Mouse (Mus musculus) midbrain, embryonic 15.5 days (tissue): Measurements from ENCODE around the gene Nfat5. TPM values are rescaled to one million over a fixed set of nuclear protein-coding genes. Genes with fewer than 3 reads are reported as not detected.

ENCODE experiments used
- ATAC-seq: fragments of 200-750 bp; cut with Nextera tagmentation; replicated peaks from 2 replicates; pipeline ENCODE4 v1.8.0; 2017; ENCODE audit warnings: moderate TSS enrichment
- H3K27ac ChIP-seq: fragments of 300-500 bp; sonication (generic); 2 replicates; pipeline ENCODE4 v1.5.1; 2015; ENCODE audit warnings: mild to moderate bottlenecking, inconsistent platforms
- H3K27me3 ChIP-seq: fragments of 300-500 bp; sonication (generic); replicated peaks from 2 replicates; pipeline ENCODE4 v1.6.1; 2015; ENCODE audit warnings: inconsistent platforms
- H3K36me3 ChIP-seq: fragments of 300-500 bp; sonication (generic); replicated peaks from 2 replicates; pipeline ENCODE4 v1.6.1; 2015; ENCODE audit warnings: inconsistent platforms
- H3K4me1 ChIP-seq: fragments of 300-500 bp; sonication (generic); 2 replicates; pipeline ENCODE4 v1.6.1; 2015; ENCODE audit warnings: inconsistent platforms
- H3K4me2 ChIP-seq: fragments of 300-500 bp; sonication (generic); 2 replicates; pipeline ENCODE4 v1.6.1; 2015; ENCODE audit warnings: inconsistent platforms, mild to moderate bottlenecking, moderate library complexity
- H3K4me3 ChIP-seq: fragments of 300-500 bp; sonication (generic); 2 replicates; pipeline ENCODE4 v1.5.1; 2015; ENCODE audit warnings: mild to moderate bottlenecking, inconsistent platforms
- H3K9ac ChIP-seq: fragments of 300-500 bp; sonication (generic); 2 replicates; pipeline ENCODE4 v1.6.1; 2015; ENCODE audit warnings: mild to moderate bottlenecking, inconsistent platforms
- H3K9me3 ChIP-seq: fragments of 300-500 bp; sonication (generic); 2 replicates; pipeline ENCODE4 v1.6.1; 2016; ENCODE audit warnings: inconsistent platforms
- WGBS: fragments of 180-500 bp; shearing (Covaris S2); methylation state at CpG from one replicate; pipeline ENCODE4 v1.1.7; 2015; ENCODE audit warnings: mixed read lengths; 5-methylcytosine and 5-hydroxymethylcytosine counted together
- polyA plus RNA-seq: library from polyadenylated mRNA; unstranded; fragments of >200 nt; fragmentation: Nextera tagmentation; extraction: Ambion mirVana; gene quantifications from 2 replicates; pipeline ENCODE4 v1.2.1, GENCODE M21; 2015

The Nfat5 gene
- 10.8 and 12.3 TPM in 2 replicates for polyA plus RNA-seq

DNA sequence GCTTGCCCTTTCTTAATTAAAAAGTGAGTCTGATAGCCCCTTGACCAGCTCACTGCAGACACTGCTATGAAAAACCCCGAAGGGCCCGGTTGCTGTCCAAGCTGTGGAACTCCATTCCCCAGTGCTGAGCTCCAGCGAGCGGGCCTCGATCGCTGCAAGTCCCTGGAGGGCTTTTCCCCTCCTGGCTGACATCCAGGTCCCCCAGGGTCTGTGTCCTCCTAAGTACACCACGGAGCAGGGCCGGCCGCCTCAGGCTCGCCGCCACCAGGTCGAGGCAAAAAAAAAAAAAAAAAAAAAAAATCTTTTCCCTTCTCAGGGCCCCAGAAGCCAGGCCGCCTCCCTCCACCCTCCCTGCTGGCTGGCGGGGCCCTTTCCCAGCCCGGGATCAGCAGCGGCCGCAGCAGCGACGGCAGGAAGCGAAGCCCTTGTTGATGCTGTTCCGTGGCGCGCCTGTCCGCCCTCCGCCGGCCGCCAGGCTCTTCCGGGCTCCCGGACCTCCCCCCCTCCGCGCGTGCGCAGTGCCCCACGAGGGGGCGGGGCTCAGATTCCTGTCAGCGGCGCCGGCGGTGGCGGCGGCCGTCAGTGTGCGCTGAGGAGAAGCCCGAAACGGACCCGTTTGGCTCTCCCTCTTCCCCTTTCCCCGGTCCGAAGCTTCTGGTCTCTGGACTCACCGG lies at the start of gene Nfat5:
Gene Nfat5, plus strand, starts transcription at position 543 of the 674 bp plus-strand sequence.
- Histone ChIP-seq H3K27me3 (no peaks in the 10 kb centered on the region), H3K27ac (peak within 1 kb of the TSS; percentile 94), H3K9me3 (no peaks in the 10 kb centered on the region), H3K4me2 (peak within 1 kb of the TSS; percentile 63), H3K36me3 (no peaks in the 10 kb centered on the region), H3K4me1 (peaks cover 28% of the 10 kb centered on the region), H3K4me3 (peak within 1 kb of the TSS; percentile 87), H3K9ac (peak within 1 kb of the TSS; percentile 89)
- peak; percentile 95 for ATAC-seq
- 2% methylated on average over 41 of the region's 49 CpGs for WGBS

DNA sequence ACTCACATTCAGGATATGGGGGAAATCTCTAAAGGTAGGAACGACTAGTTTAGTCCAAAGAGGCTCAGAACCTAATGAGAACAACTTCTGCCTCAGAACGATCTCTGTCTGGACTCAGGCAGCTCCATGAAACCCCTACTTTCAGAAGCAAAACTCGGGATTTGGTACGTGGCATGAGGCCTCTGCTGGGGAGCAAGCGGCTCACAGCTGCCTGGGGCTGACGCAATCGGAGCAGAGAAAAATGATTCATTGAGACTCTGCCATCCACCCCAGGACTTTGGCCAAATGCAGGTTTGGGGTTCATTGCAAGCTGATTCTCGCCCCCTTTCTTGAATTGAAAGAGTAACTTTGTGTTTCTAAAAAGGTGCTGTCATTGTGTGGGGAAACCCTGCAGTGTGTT lies 49.1 kb upstream of the Nfat5 start:
- no peaks in the 10 kb centered on the region for H3K27me3 ChIP-seq
- no peaks in the 10 kb centered on the region for H3K36me3 ChIP-seq
- H3K27ac ChIP-seq, result no peak overlapping the region
- no peaks in the 10 kb centered on the region for H3K4me1 ChIP-seq
- no peak overlapping the region for H3K9ac ChIP-seq
- no peak overlapping the region for H3K4me3 ChIP-seq
- H3K4me2 ChIP-seq, result no peak overlapping the region
- 79% methylated on average over 8 of the region's 8 CpGs for WGBS
- H3K9me3 ChIP-seq, result no peaks in the 10 kb centered on the region
- ATAC-seq, result no peak

DNA sequence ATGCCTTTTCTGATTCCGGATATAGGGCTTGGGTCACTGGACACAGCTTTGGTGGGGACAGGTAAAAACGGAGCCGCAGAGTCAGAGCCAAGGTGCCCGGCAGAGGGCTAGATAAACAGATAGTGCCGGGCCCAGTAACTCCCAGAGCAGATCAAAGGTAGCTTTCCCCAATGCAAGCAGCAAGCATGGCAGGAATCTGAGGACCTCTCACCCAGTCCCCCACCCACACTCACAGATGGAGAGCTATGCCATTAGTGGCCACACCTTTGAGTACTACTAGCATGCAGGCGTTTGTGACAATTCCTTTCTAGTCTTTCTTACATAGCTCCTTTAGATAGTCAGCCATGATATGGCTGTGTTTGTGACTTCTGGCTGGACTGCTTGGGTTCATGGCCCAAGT lies 44.8 kb upstream of the Nfat5 start:
- Histone ChIP-seq H3K4me1 (no peaks in the 10 kb centered on the region), H3K4me2 (no peak overlapping the region), H3K36me3 (no peaks in the 10 kb centered on the region), H3K27ac (no peak overlapping the region), H3K4me3 (no peak overlapping the region), H3K27me3 (no peaks in the 10 kb centered on the region), H3K9me3 (no peaks in the 10 kb centered on the region), H3K9ac (no peak overlapping the region)
- no peak for ATAC-seq
- 89% methylated on average over 6 of the region's 6 CpGs for WGBS

DNA sequence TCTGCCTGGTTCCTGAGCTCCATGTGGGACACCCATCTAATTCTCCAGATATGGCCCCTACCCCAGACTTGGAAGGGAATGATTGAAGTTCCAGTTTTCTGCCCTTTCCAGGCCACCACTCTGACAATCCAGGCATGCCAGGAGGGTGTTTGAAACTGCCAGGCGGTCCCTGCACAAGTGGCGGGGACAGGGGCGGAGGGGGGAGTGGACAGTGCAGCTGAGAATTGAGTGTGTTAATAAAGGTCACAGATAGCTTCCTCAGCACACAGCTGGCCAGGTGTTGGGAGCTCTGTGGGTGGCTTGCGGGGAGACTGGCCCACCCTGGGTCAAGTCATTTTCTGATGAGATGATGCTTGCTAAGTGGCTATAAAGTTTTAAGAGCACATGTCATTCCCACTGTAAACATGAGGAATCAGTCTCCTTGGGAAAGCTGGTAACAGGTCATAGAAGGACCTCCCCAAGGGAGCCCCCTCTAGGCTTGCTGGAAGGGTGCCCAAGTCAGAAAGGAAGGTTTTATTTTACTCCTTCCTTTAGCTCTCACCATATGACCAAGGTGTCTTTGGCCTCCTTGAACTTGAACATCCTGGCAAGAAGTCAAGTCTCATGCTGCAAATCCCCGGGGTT lies 41.7 kb upstream of the Nfat5 start:
- WGBS, result 84% methylated on average over 5 of the region's 5 CpGs
- no peaks in the 10 kb centered on the region for H3K4me1 ChIP-seq
- H3K27ac ChIP-seq, result no peak overlapping the region
- ATAC-seq, result no peak
- no peak overlapping the region for H3K4me3 ChIP-seq
- H3K9me3 ChIP-seq, result no peaks in the 10 kb centered on the region
- no peaks in the 10 kb centered on the region for H3K36me3 ChIP-seq
- no peak overlapping the region for H3K9ac ChIP-seq
- H3K4me2 ChIP-seq, result no peak overlapping the region
- H3K27me3 ChIP-seq, result no peaks in the 10 kb centered on the region

DNA sequence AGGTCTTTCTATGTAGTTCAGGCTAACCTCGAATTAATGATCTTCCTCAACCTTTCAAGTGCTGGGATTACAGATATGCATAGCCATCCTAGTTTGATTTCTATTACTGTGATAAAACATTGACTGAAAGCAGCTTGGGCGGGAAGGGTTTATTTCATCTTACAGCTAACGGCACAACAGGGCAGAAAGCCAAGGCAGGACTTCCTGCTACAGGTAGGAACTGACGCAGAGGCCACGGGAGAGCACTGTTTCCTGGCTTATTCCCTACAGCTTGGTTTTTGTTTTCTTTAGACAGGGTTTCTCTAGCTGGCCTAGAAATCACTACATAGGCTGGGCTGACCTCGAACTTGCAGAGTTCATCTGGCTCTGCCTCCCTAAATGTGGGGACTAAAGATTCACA lies 40.1 kb upstream of the Nfat5 start:
- H3K9me3 ChIP-seq, result no peaks in the 10 kb centered on the region
- no peak overlapping the region for H3K9ac ChIP-seq
- no peak overlapping the region for H3K4me2 ChIP-seq
- H3K4me1 ChIP-seq, result no peaks in the 10 kb centered on the region
- no peak overlapping the region for H3K27ac ChIP-seq
- 84% methylated on average over 6 of the region's 6 CpGs for WGBS
- H3K27me3 ChIP-seq, result no peaks in the 10 kb centered on the region
- no peaks in the 10 kb centered on the region for H3K36me3 ChIP-seq
- ATAC-seq, result no peak
- H3K4me3 ChIP-seq, result no peak overlapping the region

DNA sequence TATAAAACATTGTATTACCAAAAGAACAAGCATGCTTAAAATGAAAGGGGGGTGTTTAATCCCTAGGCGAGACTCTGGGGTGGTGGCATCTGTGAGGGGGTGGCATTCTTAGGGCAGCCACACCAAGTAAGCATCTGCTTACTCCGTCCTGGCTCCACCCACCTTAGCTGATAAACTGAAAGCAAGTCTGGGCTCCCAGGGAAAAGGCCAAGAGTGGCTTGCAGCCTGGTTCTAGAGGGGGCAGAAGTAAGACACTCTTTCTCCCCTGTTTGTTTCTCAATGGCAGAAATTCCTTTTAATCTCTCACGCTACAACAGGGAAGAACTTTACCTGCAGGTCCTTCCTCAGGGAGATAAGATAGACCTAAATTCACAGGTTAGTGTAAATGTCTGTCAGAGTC lies 38.9 kb upstream of the Nfat5 start:
- Histone ChIP-seq H3K9me3 (no peaks in the 10 kb centered on the region), H3K27ac (no peak overlapping the region), H3K4me3 (no peak overlapping the region), H3K4me2 (no peak overlapping the region), H3K27me3 (no peaks in the 10 kb centered on the region), H3K4me1 (no peaks in the 10 kb centered on the region), H3K9ac (no peak overlapping the region), H3K36me3 (no peaks in the 10 kb centered on the region)
- ATAC-seq, result no peak
- WGBS, result 62% methylated on average over 3 of the region's 3 CpGs

DNA sequence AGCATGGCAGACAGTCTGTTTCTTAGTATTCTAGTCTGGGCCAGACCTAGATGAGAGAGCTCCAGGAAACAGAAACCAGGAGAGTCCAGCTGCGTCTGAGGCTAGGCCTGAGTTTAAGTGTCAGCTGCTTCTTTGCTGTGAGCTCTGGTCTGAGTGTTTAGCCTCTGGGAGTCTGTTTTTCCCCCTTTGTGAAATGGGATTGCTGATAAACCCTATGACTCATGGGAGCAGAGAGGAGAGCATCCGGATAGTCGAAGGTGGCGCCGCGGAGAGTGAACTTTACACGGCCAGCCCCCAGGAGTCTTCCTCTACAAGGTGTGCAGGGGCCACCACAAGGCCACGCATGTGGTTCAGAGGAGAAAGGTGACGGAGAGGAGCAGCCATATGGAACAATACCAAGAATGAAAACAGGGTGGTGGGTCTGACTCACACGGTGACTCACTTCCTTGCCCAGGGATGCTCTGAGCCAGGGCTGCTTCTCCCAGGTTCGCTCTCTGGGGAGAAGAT lies 38.3 kb upstream of the Nfat5 start:
- Histone ChIP-seq H3K36me3 (no peaks in the 10 kb centered on the region), H3K27ac (no peak overlapping the region), H3K4me2 (no peak overlapping the region), H3K9ac (no peak overlapping the region), H3K27me3 (no peaks in the 10 kb centered on the region), H3K4me3 (no peak overlapping the region), H3K9me3 (no peaks in the 10 kb centered on the region), H3K4me1 (no peaks in the 10 kb centered on the region)
- ATAC-seq, result no peak
- 86% methylated on average over 11 of the region's 11 CpGs for WGBS

DNA sequence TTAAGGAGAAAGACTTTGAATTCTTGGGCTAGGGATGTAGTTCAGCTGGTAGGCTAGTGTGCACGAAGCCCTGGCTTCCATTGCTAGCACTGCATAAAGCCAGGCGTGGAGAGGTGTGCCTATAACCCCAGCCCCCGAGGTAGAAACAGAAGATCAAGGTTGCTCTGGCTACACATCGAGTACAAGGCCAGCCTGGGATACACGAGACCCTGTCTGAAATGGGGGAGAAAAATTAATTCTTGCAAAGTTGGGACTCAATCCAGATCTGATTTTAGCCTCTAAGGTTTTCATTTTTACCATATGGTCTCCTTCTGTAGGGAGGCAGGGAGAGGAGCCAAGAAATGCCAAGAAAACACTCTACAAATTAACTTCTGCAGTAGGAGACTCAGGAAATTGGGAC lies 36.0 kb upstream of the Nfat5 start:
- no peaks in the 10 kb centered on the region for H3K36me3 ChIP-seq
- no peaks in the 10 kb centered on the region for H3K27me3 ChIP-seq
- 87% methylated on average over 5 of the region's 5 CpGs for WGBS
- H3K9me3 ChIP-seq, result no peaks in the 10 kb centered on the region
- H3K4me2 ChIP-seq, result no peak overlapping the region
- no peak overlapping the region for H3K27ac ChIP-seq
- no peaks in the 10 kb centered on the region for H3K4me1 ChIP-seq
- H3K4me3 ChIP-seq, result no peak overlapping the region
- H3K9ac ChIP-seq, result no peak overlapping the region
- ATAC-seq, result no peak

DNA sequence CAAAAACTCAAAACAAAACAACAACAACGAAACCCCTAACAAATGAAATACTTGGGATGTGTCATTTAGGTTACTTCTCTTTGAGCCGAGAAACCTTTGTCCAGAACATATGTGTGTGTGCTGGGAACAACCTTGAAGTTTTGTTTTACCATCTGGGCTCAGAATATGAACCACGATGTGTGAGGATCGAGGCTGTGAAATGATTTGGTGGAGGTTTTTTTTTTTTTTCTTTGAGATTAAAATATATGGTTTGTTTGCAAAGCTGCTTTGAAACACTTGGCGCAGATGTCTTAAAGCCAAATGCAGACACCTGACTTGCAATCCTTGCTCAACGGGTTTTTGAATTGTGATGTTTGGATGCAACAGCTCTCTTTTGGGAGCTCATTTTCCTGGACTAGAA lies 33.1 kb upstream of the Nfat5 start:
- H3K27me3 ChIP-seq, result no peaks in the 10 kb centered on the region
- H3K4me3 ChIP-seq, result no peak overlapping the region
- no peak overlapping the region for H3K27ac ChIP-seq
- ATAC-seq, result no peak
- H3K9ac ChIP-seq, result no peak overlapping the region
- H3K36me3 ChIP-seq, result no peaks in the 10 kb centered on the region
- H3K4me1 ChIP-seq, result no peaks in the 10 kb centered on the region
- no peaks in the 10 kb centered on the region for H3K9me3 ChIP-seq
- 94% methylated on average over 6 of the region's 6 CpGs for WGBS
- H3K4me2 ChIP-seq, result no peak overlapping the region

DNA sequence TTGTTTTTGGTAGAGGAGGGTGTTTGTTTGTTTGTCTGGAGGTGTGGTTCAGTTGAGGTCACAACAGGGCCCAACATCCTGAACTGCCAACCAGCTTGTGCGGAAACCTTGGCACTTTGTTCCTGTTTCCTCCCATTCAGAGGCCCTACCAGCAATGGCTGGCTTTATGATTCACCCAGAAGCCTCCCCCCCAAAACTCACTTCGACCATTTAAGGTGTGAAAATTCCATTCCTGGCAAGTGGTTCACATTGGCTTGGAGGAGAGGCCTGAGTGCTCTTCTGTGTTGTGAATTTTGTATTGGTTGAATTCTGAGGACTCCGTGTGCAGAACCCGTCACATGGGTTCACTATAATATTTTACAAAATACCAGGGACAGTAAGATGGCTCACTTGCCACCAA lies 32.1 kb upstream of the Nfat5 start:
- H3K9me3 ChIP-seq, result no peaks in the 10 kb centered on the region
- 88% methylated on average over 4 of the region's 4 CpGs for WGBS
- no peaks in the 10 kb centered on the region for H3K36me3 ChIP-seq
- no peak overlapping the region for H3K4me2 ChIP-seq
- H3K4me3 ChIP-seq, result no peak overlapping the region
- H3K9ac ChIP-seq, result no peak overlapping the region
- no peak for ATAC-seq
- H3K27ac ChIP-seq, result no peak overlapping the region
- no peaks in the 10 kb centered on the region for H3K4me1 ChIP-seq
- H3K27me3 ChIP-seq, result no peaks in the 10 kb centered on the region

DNA sequence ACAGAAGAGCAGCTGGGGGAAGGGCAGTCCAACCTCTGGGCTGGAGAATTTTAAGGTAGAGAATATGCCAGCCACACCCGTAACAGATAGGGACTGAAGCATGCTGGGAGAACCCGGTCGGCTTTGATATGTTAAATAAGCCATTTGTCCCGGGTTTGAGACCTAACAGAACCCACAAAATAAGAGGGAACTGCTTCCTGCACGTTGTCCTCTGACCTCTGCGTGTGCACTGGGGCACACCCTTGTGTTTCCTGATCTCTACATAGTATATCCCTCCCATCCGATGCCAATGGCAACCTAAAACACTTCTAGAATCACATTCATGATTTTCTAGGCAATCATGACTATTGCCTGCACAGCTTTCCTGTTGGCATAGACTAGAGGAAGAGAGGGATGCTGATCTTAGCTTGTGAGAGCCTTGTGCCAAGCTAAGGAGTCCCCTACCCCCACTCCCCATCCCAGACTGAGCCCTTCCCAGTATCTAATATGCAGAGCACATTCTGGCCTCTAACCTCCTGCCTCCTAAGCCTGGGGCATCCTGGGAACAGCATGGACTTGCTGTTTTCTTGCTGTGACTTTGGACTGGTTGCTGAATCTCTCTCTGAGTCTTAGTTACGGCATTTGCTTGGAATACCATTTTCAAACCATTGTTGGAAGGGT lies 31.1 kb upstream of the Nfat5 start:
- no peak overlapping the region for H3K9ac ChIP-seq
- no peaks in the 10 kb centered on the region for H3K36me3 ChIP-seq
- no peaks in the 10 kb centered on the region for H3K9me3 ChIP-seq
- no peak for ATAC-seq
- no peaks in the 10 kb centered on the region for H3K27me3 ChIP-seq
- no peak overlapping the region for H3K27ac ChIP-seq
- 68% methylated on average over 8 of the region's 8 CpGs for WGBS
- H3K4me2 ChIP-seq, result no peak overlapping the region
- no peaks in the 10 kb centered on the region for H3K4me1 ChIP-seq
- H3K4me3 ChIP-seq, result no peak overlapping the region

DNA sequence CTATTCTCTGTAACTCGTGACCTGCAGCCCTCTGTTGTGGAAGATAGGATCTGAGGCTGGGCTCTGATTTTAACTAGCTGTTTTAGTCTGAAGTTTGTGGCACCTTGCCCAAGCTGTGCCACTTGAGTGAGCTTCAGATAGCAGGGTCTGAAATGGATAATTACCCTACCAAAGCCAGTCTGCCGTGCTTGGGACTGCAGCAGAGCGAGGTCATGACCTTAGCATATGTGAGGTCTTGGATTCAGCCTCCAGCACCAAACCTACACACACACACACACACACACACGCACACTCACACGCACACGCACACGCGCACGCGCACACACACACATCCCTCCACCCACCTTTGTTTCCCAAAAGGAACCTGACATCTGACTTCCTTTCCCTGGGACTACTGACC lies 27.5 kb upstream of the Nfat5 start:
- WGBS, result 73% methylated on average over 10 of the region's 10 CpGs

More for the DNA sequence above, 27.5 kb upstream of the Nfat5 start:
- ATAC-seq, result no peak
- Histone ChIP-seq H3K9me3 (no peaks in the 10 kb centered on the region), H3K27ac (no peak overlapping the region), H3K27me3 (no peaks in the 10 kb centered on the region), H3K4me3 (no peak overlapping the region), H3K4me2 (no peak overlapping the region), H3K4me1 (no peaks in the 10 kb centered on the region), H3K36me3 (no peaks in the 10 kb centered on the region), H3K9ac (no peak overlapping the region)
